Mouse (Mus musculus): Measurements from ENCODE around the gene Rasgef1c.

GRCm38 (mm10) chr11:50024833-50025720, 123.4 kb downstream of the Rasgef1c start, which contains the start of gene Rnf130:
- TF ChIP-seq ZNF384 (IDR thresholded peaks at IDR 0.05; ENCODE audit: low read depth, low read length) (no peak), MAX (IDR thresholded peaks at IDR 0.05; ENCODE audit: low read length) (peak; percentile 100), CHD1 (IDR thresholded peaks at IDR 0.05; ENCODE audit: low read depth, low read length) (no peak)

Measured in MEL (cell line).